Mouse (Mus musculus) ES-Bruce4 (cell line): ENCODE measurements at regions not wholly inside any gene's neighbourhood (a gene's known extent, or its start where the extent isn't known, plus 50 kb on each side); places are given as distances from the start of the nearest gene placed in this dataset.

Source experiments
- CTCF ChIP-seq: IDR thresholded peaks from one replicate; pipeline ENCODE4 v1.8.1; 2011; ENCODE audit warnings: low read depth, low read length
- POLR2A ChIP-seq: IDR thresholded peaks from one replicate; pipeline ENCODE4 v1.8.1; 2011; ENCODE audit warnings: low read length; ENCODE audit not compliant: insufficient read depth

GRCm38 (mm10) chr1:90501373-90501772 is 101.4 kb upstream of the Cops8 start:
- TF ChIP-seq CTCF (no peak), POLR2A (no peak)
